Mouse (Mus musculus): ENCODE results near the gene Mss51.

GRCm38 (mm10) chr14:20520179-20520578, 23.5 kb upstream of the Mss51 start:
- TF ChIP-seq CTCF (IDR thresholded peaks at IDR 0.05; ENCODE audit: insufficient read depth, low read length) = no peak
- TF ChIP-seq POLR2A (IDR thresholded peaks at IDR 0.05; ENCODE audit: borderline replicate concordance, extremely low read depth, low read depth, low read length) = no peak

Measured in lung, adult 2 months (tissue).